Mouse (Mus musculus): Measurements from ENCODE around the gene Ttll1. TPM values are rescaled to one million over a fixed set of nuclear protein-coding genes. Genes with fewer than 3 reads are reported as not detected.

Ttll1 gene
- polyA plus RNA-seq, 1 experiment from 2014 or later: 10.2 TPM

DNA sequence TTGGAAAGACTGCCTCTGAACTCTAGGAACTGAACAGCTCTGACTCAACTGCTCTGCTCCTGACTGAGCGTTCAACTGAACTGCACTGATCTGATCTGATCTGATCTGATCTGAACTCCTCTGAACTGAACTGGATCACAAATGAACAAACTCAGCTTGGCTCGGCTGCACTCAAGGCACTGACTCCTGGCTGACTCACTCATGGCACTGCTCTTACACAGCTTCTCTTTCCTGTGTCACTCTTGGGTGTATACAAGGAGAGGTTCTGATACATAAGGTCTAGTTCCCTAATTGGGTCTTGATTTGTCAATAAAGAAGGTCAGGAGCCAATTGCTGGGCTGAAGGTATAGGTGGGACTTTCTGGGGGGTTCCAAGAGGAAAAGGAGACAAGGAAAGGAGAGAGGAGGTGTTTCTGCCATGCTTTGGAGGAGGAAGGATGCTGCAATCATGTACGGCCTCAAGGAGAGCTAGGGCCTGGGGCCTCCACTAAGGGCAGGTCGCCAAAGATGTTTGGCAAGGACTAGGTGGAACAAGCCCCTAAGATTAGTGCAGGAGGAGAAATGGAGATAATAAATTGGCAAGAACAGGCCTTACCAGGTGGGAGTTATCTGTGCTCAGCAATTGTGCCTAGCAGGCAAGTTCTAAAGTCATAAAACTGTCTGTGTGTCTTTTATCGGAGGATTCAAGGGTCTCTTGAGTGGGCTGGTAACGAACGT, 16.7 kb downstream of the Ttll1 start:
- Histone ChIP-seq H3K9me3 (ENCODE audit: control insufficient read depth, low read length) (no peaks in the 10 kb centered on the region), H3K36me3 (ENCODE audit: control insufficient read depth, insufficient read depth, low read length) (no peaks in the 10 kb centered on the region; the same call in 1 of the 2 replicates), H3K27me3 (ENCODE audit: control insufficient read depth, insufficient read depth, low read length) (no peaks in the 10 kb centered on the region), H3K4me2 (replicated peaks; ENCODE audit: low read depth) (no peak overlapping the region), H3K27ac (replicated peaks) (no peak overlapping the region), H3K4me3 (ENCODE audit: low read depth, low read length) (no peak overlapping the region), H3K4me1 (replicated peaks; ENCODE audit: control insufficient read depth, insufficient read depth) (no peaks in the 10 kb centered on the region), H3K9ac (ENCODE audit: low read length) (no peak overlapping the region)
- no peak for DNase-seq (ENCODE audit: low spot score)
- 65% methylated on average over 7 of the region's 7 CpGs for WGBS
- ATAC-seq (ENCODE audit: low FRiP score, low TSS enrichment): peak; percentile 33; the same call in 1 of the 2 replicates
- TF ChIP-seq CTCF (IDR thresholded peaks at IDR 0.05; ENCODE audit: low read depth) (no peak), EP300 (optimal IDR thresholded peaks at IDR 0.05) (no peak)

DNA sequence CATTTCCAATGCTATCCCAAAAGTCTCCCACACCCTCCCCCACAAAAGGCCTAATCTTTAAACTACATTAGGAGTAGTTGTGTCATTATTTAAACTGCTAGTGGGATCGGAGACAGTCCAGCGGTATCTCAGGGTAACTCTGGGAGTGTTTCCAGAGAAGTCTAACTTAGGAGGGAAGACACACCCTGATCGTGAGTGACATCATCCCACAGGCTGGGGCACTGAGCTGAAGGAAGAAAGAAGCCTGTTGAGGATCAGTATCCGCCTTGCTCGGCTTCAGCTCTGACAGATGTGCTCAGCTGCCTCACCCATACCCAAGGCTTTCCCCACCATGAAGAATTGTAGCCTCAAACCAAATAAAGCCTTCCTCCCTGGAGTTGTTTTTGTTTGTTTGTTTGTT, 18.8 kb downstream of the Ttll1 start:
- Histone ChIP-seq H3K36me3 (ENCODE audit: control insufficient read depth, insufficient read depth, low read length) (no peaks in the 10 kb centered on the region; the same call in 1 of the 2 replicates), H3K9me3 (ENCODE audit: control insufficient read depth, low read length) (no peaks in the 10 kb centered on the region), H3K9ac (ENCODE audit: low read length) (no peak overlapping the region), H3K4me1 (replicated peaks; ENCODE audit: control insufficient read depth, insufficient read depth) (no peaks in the 10 kb centered on the region), H3K27me3 (ENCODE audit: control insufficient read depth, insufficient read depth, low read length) (no peaks in the 10 kb centered on the region), H3K27ac (replicated peaks) (no peak overlapping the region), H3K4me3 (ENCODE audit: low read depth, low read length) (no peak overlapping the region), H3K4me2 (replicated peaks; ENCODE audit: low read depth) (no peak overlapping the region)
- no peak for DNase-seq (ENCODE audit: low spot score)
- 29% methylated on average over 5 of the region's 5 CpGs for WGBS
- TF ChIP-seq EP300 (optimal IDR thresholded peaks at IDR 0.05) (no peak), CTCF (IDR thresholded peaks at IDR 0.05; ENCODE audit: low read depth) (no peak)
- ATAC-seq (ENCODE audit: low FRiP score, low TSS enrichment): no peak; the same call in 1 of the 2 replicates

DNA sequence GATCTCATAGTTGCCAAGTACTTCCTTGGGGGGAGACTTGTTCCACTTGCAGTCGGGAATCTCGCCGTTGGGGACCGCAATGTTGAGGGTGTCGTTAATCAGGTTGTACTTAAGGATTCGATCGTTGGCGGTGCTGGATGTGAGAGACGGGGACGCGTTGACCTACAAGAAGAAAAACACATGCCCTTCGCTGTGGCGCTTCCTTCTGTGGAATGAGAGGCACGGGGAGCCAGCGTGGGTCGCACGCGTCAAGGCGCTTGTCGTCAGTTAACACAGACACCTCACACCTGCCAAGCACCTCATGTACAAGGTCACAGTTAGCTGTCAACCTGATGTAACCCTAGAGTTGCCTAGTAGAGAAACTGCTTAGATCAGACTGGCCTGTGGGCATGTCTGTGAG, 21.2 kb downstream of the Ttll1 start:
- WGBS: 90% methylated on average over 20 of the region's 20 CpGs
- H3K9ac ChIP-seq (ENCODE audit: low read length): no peak overlapping the region
- H3K27me3 ChIP-seq (ENCODE audit: control insufficient read depth, insufficient read depth, low read length): no peaks in the 10 kb centered on the region
- DNase-seq (ENCODE audit: low spot score) (no peak), ATAC-seq (ENCODE audit: low FRiP score, low TSS enrichment) (no peak)
- H3K36me3 ChIP-seq (ENCODE audit: control insufficient read depth, insufficient read depth, low read length): no peaks in the 10 kb centered on the region
- no peak overlapping the region for H3K27ac ChIP-seq (replicated peaks)
- no peaks in the 10 kb centered on the region for H3K4me1 ChIP-seq (replicated peaks; ENCODE audit: control insufficient read depth, insufficient read depth)
- H3K4me3 ChIP-seq (ENCODE audit: low read depth, low read length): no peak overlapping the region
- no peak overlapping the region for H3K4me2 ChIP-seq (replicated peaks; ENCODE audit: low read depth)
- no peak for TF ChIP-seq CTCF (IDR thresholded peaks at IDR 0.05; ENCODE audit: low read depth)
- TF ChIP-seq EP300 (optimal IDR thresholded peaks at IDR 0.05): no peak
- H3K9me3 ChIP-seq (ENCODE audit: control insufficient read depth, low read length): no peaks in the 10 kb centered on the region

DNA sequence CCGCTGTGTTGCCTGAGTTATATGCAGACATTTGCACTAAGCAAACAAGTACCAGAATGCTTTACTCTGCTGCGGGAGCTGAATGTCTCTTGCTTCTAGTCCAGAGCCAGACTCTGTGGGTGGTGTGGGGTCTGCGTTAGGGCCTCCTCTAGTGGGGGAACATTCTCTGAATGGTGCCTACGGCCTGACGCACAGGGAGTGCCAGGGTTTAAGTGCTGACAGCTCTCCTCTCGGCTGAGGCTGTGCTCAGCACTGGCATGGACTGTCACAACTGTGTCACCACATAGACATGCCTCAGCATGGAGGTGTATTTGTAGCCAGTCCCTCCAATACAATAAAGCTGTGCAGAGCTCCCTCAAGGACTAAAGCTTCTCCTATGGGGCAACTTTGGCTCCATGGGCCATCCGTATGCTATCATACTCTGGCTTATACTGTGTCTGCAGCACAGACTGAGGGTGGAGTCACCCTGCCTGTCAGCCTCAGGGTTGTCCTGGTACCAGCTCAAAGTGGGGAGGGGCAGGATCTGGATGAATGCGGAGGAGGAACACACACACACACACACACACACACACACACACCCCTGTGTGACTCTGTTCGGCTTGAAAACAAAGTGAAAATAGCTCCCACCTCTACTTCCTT, 23.1 kb downstream of the Ttll1 start:
- H3K9me3 ChIP-seq (ENCODE audit: control insufficient read depth, low read length): no peaks in the 10 kb centered on the region
- ATAC-seq (ENCODE audit: low FRiP score, low TSS enrichment) (peak; percentile 47; the same call in 1 of the 2 replicates), DNase-seq (ENCODE audit: low spot score) (no peak)
- WGBS: 59% methylated on average over 9 of the region's 9 CpGs
- H3K27me3 ChIP-seq (ENCODE audit: control insufficient read depth, insufficient read depth, low read length): no peaks in the 10 kb centered on the region
- peak overlapping the region; percentile 40; the same call in 1 of the 2 replicates for H3K27ac ChIP-seq (replicated peaks)
- no peaks in the 10 kb centered on the region for H3K36me3 ChIP-seq (ENCODE audit: control insufficient read depth, insufficient read depth, low read length)
- no peaks in the 10 kb centered on the region for H3K4me1 ChIP-seq (replicated peaks; ENCODE audit: control insufficient read depth, insufficient read depth)
- H3K9ac ChIP-seq (ENCODE audit: low read length): no peak overlapping the region
- H3K4me2 ChIP-seq (replicated peaks; ENCODE audit: low read depth): no peak overlapping the region
- no peak overlapping the region for H3K4me3 ChIP-seq (ENCODE audit: low read depth, low read length)
- TF ChIP-seq EP300 (optimal IDR thresholded peaks at IDR 0.05): no peak
- TF ChIP-seq CTCF (IDR thresholded peaks at IDR 0.05; ENCODE audit: low read depth): no peak

DNA sequence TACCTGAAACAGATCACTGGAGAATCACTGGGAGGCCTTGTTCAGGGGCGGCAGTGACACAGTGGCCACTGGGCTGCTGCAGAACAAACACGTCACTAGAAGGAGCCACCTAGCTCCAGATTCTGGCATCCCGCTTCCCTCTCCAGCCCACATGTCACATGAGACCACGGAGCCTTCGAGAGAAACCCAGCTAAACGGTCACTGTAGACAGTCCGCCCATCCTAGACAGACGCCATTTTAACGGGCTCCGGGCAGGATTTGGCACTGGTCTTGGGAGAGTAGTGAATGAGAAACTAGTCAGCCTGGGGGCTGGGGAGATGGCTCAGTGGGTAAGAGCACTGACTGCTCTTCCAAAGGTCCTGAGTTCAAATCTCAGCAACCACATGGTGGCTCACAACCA, 26.4 kb downstream of the Ttll1 start:
- TF ChIP-seq EP300 (optimal IDR thresholded peaks at IDR 0.05) (no peak), CTCF (IDR thresholded peaks at IDR 0.05; ENCODE audit: low read depth) (no peak)
- Histone ChIP-seq H3K27ac (replicated peaks) (no peak overlapping the region), H3K4me2 (replicated peaks; ENCODE audit: low read depth) (no peak overlapping the region), H3K9me3 (ENCODE audit: control insufficient read depth, low read length) (no peaks in the 10 kb centered on the region), H3K27me3 (ENCODE audit: control insufficient read depth, insufficient read depth, low read length) (no peaks in the 10 kb centered on the region), H3K36me3 (ENCODE audit: control insufficient read depth, insufficient read depth, low read length) (no peaks in the 10 kb centered on the region), H3K9ac (ENCODE audit: low read length) (no peak overlapping the region), H3K4me3 (ENCODE audit: low read depth, low read length) (no peak overlapping the region), H3K4me1 (replicated peaks; ENCODE audit: control insufficient read depth, insufficient read depth) (no peaks in the 10 kb centered on the region)
- no peak for ATAC-seq (ENCODE audit: low FRiP score, low TSS enrichment)
- no peak for DNase-seq (ENCODE audit: low spot score)
- 95% methylated on average over 10 of the region's 10 CpGs for WGBS

DNA sequence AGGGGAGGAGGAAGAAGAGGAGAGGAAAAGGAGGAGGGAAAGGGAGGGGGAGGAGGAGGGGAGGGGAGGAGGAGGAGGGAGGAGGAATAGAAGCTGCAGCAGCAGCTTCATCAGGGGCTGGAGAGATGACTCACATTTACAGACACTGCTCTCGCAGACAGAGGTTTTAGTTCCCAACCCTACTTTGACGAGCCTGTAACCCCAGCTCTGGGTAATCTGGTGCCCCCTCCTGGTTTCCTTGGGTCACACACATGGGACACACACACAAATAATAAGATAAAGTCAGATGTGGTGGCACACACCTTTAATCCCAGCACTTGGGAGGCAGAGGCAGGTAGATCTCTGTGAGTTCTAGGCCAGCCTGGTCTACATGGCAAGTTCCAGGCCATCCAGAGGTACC, 27.2 kb downstream of the Ttll1 start:
- H3K36me3 ChIP-seq (ENCODE audit: control insufficient read depth, insufficient read depth, low read length): no peaks in the 10 kb centered on the region
- no peak overlapping the region for H3K27ac ChIP-seq (replicated peaks)
- TF ChIP-seq EP300 (optimal IDR thresholded peaks at IDR 0.05) (no peak), CTCF (IDR thresholded peaks at IDR 0.05; ENCODE audit: low read depth) (peak; percentile 65)
- no peaks in the 10 kb centered on the region for H3K9me3 ChIP-seq (ENCODE audit: control insufficient read depth, low read length)
- DNase-seq (ENCODE audit: low spot score): no peak
- no peaks in the 10 kb centered on the region for H3K27me3 ChIP-seq (ENCODE audit: control insufficient read depth, insufficient read depth, low read length)
- H3K9ac ChIP-seq (ENCODE audit: low read length): no peak overlapping the region
- WGBS: 31% methylated on average over 2 of the region's 2 CpGs
- H3K4me1 ChIP-seq (replicated peaks; ENCODE audit: control insufficient read depth, insufficient read depth): no peaks in the 10 kb centered on the region
- H3K4me2 ChIP-seq (replicated peaks; ENCODE audit: low read depth): no peak overlapping the region
- no peak for ATAC-seq (ENCODE audit: low FRiP score, low TSS enrichment)
- no peak overlapping the region for H3K4me3 ChIP-seq (ENCODE audit: low read depth, low read length)

All from stomach, postnatal 0 days (tissue).